Mouse (Mus musculus) activated CD4-positive, CD25-positive, alpha-beta regulatory T cell, adult 4 months (primary cell): ENCODE measurements around the gene Stard8. TPM values are rescaled to one million over a fixed set of nuclear protein-coding genes. Genes with fewer than 3 reads are reported as not detected.
"Not testable (repeated sequence)": the region's sequence is repeated elsewhere in the genome, so short reads cannot be mapped to it uniquely, and the experiment has no call there.

Source experiments
- ATAC-seq: one replicate; pipeline ENCODE4 v1.8.0; 2017
- polyA plus RNA-seq, 2 experiments: library from polyadenylated mRNA; unstranded; fragments of 100-300 nt; shearing (Covaris generic); gene quantifications; one replicate each; pipeline ENCODE4 v1.2.1; 2017

Gene Stard8
- under 1 TPM; 0.28 to 0.38 TPM for polyA plus RNA-seq

DNA sequence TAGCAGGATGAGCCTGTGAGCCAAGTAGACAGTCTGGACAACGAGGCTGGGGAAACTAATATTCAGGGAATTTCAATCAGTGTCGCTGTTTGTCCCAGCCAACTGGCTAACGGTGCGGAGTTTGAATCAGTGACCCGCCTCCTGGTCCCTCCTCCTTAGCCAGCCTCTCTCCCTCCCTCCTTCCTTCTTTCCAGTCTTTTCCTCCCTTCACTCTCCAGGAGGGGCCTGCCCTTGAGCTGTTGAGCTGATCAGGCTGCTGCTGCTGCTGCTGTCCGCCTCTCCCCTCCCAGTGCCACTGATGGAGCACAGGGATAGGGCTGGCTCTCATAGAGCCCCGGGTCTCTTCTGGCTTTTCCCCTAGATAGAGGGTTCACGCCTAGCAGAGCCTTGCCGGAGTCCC, at the start of gene Stard8:
Gene Stard8 (plus strand): TSS at position 203 of the 400 bp plus-strand sequence.
- ATAC-seq: no peak

DNA sequence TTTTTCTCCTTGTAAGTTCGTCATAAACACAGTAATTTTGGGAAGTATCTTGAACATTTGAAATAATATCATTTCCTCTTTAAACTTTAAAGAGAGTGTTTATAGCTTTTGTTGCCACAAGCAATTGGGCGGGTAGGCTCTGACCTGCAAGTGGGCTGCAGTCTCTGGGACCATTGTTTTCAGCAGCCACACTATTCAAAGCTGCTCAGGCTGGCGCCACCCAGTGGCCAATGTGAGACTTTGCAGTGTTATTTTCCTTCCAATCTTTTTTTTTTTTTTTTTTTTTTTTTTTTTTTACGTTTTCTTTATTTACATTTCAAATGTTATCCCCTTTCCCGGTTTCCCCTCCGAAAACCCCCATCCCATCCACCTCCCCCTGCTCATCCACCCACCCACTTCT, 49.1 kb upstream of the Stard8 start:
- ATAC-seq: no peak

- no peak for ATAC-seq
Measured at GRCm38 (mm10) chrX:98958287-98958686, 44.8 kb upstream of the Stard8 start.

- ATAC-seq: no peak
Measured at GRCm38 (mm10) chrX:98959050-98959449, 44.0 kb upstream of the Stard8 start.

DNA sequence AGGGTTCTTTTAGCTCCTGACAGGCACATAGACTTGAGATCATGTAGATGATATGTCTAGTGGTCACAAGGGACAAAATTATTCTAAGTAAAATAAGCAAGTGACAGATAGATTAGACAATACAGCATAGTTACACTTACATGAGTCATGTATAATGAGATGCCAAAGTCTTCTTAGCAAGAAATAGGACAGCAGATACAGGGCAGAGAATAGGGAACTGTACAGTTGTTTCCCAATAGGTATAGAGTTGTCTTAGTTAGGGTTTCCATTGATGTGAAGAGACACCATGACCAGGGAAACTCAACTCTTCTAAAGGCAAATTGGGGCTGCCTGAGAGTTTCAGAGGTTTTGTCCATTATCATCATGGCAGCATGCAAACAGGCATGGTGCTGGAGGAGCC, 39.3 kb upstream of the Stard8 start:
- no peak for ATAC-seq

DNA sequence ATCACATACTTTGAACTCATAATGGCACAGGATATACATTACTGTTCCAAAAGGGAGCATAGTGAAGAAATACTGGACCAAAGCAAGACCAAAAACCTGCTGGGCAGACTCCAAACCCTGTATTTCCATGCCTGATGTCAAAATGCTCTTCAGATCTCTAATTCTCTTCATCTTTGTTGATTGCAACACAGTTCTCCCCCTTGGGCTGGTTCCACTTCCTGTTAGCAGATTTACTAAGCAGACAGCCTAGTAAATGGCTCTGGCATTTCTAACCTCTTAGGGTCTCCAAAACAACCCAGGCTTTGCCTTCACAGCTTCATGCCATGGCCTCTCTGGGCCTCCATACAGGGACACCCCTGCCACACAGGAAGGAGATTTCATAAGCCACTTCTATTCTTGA, 38.5 kb upstream of the Stard8 start:
- ATAC-seq: no peak

DNA sequence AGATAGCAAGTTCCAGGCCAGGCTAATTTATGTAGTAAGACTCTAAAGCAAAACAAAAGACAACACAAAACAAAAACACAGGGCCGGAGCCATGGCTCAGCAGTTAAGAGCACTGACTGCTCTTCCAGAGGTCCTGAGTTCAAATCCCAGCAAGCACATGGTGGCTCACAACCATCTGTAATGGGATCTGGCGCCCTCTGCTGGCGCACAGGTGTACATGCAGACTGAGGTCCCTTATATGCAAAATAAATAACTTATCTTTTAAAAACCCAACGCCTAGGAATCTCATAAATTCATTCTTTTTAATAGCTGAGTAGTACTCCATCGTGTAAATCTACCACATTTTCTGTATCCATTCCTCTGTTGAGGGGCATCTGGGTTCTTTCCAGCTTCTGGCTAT, 16.4 kb upstream of the Stard8 start:
- not testable (repeated sequence) for ATAC-seq

- no peak for ATAC-seq
Measured at GRCm38 (mm10) chrX:98989574-98989973, 13.5 kb upstream of the Stard8 start.

DNA sequence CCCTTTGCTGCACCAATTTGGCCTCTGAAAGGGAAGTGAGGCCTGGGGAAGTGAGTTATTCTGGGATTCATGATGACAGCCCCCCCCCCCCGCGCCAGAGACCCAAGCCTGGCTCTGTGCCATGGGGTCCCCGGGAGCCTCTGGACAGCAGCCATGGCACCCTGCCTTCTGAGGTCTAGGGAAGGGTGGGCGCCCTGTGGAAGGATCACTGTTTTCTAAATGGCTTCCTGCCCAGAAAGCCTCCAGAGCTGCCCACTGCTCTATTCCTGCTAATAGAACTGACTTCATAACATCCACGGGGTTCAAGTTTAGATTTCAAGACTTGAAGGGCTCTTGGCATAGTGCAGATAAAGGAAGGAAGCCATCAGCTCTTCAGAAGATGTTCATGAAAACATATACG, 983 bp upstream of the Stard8 start:
- ATAC-seq: no peak

DNA sequence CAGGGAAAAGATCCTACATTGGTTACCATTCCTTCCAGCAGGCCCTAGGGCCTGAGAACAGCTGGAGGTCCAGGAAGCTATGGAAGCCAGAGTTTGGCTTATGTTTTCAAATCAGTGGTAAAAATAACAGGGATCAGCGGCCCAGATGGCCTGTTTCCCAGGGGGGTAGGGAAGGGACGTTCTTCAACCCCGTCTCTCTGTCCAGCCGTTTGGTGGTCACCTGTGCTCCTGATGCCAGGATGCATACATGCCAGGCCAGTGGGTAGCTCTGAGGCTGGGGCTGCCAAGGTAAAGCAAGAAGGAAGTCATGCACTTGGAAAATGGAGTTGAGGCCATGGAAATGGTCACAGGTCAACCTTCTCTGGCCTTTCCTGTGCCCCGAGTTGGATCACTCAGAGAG, 7.5 kb downstream of the Stard8 start:
- ATAC-seq: no peak

- no peak for ATAC-seq
Measured at GRCm38 (mm10) chrX:99011281-99011680, 8.2 kb downstream of the Stard8 start.

- ATAC-seq: no peak
Measured at GRCm38 (mm10) chrX:99012486-99012885, 9.4 kb downstream of the Stard8 start.

DNA sequence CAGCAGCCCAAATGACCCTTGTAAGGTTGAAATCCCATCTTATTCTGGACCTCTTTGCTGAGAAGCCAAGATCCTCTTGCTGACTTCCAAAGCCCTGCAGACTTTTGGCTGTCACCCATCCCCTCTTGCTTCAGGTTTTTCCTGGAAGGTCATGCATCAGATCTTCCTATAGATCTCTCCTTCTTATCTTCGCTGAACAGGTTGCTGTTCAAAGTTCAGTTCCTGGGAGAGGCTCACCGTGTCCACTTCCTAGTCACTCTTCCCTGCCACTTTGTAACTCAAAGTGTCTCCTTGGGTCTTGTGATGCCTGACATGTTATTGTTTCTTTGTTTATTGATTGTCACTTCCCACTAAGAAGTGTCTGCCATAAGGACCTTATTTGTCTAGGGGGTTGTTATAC, 12.7 kb downstream of the Stard8 start:
- no peak for ATAC-seq

DNA sequence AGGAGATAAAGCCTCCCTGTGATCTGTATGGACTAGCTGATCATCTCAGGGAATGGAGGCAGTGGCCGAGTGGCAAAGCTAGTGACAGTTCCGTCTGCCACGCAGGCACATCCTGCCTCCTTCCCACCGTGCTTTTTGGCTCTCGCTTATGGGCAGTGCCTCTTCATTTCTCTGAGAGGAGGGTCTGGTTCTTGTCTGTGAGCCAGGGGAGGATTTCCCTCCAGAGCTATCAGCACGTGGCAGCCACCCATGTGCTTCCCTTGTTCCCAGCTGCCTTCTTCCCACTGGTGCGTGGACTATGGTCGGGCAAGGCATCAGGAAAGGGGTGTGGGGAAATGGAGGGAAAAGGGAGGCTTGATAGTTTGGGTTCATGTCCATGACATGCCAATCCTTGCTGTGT, 13.9 kb downstream of the Stard8 start:
- no peak for ATAC-seq

DNA sequence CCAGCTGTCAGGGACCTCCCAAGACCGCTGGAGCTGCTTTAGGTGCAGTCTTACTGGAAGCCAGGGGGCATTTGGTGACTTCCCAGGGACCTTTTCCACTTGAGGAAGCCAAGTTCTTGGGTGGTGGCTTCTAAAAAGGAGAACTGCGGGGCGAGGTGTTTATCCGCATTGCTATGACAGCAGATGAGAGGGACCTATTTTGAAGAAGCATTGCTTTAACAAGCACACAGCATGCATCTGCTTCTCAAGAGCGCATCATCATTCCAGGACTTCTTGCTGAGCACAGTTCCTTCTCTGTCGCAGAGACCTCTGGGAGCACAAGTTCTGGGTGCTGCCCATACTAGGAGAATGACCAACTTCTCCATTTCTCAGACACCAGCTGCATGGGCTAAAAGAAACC, 14.8 kb downstream of the Stard8 start:
- ATAC-seq: no peak

DNA sequence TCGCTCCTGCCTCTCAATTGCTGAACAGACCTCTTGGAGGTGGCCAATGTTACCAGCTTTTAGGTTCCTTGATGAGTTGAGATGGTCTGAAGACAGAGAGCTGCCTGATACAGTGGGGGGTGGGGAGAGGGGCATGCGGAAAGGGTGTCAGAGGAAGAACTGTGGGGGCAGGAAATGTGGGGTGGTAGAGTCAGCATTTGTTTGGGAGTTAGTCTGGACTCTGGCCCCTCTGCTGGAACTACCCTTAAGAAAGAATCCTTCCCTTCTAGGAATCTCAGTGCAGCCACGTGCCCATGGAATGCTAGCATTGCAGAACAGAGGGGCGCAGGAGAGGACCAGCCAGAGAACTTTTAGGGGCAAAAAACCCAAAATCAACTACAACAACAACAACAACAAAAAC, 16.3 kb downstream of the Stard8 start:
- ATAC-seq: no peak

DNA sequence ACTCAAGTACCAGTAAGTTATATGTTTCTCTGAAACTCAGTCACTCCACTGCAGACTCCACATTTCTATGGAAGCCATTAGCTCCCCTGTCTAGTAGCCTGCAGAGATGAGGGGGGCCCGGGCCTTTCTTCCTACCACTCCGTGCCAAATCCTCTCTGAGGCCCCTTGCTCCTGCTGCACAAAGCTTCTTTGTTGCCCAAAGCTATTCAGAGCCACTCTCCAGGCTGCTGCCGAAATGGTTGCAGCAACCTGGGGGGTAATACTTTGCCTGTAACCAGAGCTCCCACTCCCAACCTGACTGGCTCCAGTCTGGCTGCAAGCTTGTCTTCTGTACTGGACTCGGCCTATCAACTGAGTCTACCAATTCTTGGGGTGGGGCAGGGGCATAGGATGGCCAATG, 17.2 kb downstream of the Stard8 start:
- no peak for ATAC-seq

DNA sequence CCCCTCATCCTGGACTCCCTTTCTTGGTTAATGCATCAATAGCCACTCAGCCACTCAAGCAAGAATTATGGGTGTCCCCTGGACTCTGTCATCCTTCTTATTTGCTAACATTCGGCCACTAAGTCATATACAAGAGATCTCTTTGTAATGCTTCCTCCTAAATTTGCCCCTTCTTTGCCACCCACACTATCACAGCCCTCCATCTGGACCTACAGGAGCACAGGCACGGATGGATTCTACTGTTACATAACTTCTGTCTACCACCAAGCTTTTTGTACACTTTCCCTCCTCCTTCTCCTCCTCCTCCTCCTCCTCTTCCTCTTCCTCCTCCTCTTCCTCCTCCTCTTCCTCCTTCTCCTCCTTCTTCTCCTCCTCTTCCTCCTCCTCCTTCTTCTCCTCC, 18.5 kb downstream of the Stard8 start:
- no peak for ATAC-seq

DNA sequence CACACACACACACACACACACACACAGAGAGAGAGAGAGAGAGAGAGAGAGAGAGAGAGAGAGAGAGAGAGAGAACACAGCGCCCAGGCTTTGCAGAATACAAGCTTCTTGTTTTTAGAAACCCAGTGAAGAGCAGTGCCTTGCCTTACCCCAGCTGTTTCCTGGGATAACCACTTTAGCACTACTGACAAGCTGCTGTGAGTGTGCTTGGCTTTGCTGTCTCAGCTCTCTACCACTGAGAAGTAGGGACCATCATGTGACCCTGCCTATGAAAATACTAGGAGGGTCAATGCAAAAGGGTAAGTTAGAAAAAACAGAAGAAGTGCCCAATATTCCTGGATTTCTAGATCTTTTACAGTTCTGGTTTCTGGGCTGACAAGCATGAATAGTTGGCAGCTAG, 20.9 kb downstream of the Stard8 start:
- no peak for ATAC-seq

GRCm38 (mm10) chrX:99035407-99035806, 32.4 kb downstream of the Stard8 start:
- ATAC-seq: no peak

DNA sequence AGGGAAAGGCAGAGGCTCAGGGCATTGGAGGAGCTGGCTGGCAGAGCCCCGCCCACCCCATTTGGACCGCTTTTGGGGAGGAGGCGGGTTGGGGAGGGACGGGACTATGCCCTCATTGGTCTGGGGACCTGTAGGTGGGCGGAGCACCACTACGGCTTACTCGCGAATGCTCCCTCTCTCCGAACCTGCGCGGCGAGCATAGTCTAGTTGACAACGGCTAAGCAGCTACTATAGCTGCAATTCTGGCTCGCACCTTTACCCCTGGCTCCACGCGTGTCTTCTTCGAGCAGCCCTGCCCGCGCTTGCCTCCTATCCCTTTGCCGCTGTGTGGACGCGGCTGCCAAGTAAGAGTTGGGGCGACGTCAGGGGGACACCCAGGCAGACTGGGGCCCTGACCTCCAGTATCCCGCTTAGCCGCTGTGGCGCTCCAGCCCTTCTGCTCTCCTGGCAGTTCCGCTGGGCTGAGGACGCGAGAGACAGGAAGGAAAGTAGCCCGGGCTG, 39.5 kb downstream of the Stard8 start:
- ATAC-seq: peak; percentile 88

DNA sequence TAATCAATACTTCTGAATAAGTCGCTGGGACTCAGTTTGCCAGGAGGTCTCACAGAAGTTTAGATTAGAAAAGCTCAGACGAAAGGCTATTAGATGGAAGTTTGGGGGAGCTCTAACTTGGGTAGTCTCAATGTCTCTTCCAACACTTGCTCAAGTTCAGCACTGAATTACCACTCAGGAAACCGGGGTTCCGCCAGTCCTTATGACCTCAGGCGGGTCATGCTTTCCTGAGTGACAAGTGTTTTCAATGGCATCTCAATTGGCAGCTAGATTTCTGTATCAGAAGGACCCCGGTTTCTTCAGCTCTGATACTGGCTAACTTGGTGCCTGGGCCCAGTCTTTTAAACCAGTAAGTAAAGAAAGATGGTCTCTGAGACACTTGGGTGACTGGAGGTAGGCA, 40.2 kb downstream of the Stard8 start:
- ATAC-seq: no peak

- no peak for ATAC-seq
Measured at GRCm38 (mm10) chrX:99043739-99044138, 40.7 kb downstream of the Stard8 start.

- ATAC-seq: no peak
Measured at GRCm38 (mm10) chrX:99045315-99045714, 42.3 kb downstream of the Stard8 start.

DNA sequence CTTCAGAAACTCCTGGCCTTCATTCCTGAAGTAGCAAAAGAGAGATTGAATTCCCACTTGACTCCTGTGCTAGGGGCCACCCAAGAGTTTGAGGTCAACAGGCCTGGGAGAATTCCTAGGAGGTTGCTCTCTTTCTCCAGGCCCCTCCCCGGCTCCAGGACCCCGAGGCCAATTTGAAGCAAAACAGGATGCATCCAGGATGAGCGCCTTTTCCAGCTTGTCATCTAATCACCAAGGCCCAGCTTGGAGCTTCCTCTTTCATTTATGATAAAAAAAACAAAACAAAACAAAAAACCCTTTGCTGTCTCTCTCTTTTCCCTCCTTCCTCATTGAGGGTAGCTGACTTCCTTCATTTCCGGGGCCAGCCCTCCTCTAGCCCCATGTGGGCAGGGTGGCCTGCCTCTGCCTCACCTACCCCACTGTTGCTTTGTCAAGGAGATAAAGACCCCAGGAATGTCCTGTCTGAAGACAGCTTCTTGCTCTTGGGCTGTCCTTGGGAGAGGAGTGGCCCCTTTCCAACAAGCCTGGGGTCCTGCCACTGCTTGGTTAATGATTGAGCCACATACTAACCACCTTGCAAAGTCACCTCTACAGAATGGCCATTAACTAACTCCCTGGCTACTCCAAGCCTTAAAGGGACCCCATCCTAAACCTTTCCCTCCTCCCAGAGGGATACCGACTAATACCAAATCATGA, 43.5 kb downstream of the Stard8 start:
- ATAC-seq: no peak
